Mouse (Mus musculus): ENCODE results near the gene Lrig1.
"Not testable (repeated sequence)": the region's sequence is repeated elsewhere in the genome, so short reads cannot be mapped to it uniquely, and the experiment has no call there.

Lrig1 gene

GRCm38 (mm10) chr6:94575526-94576166 lies 124.3 kb downstream of the Lrig1 start:
- in situ Hi-C loops (cut with MboI) = no loop called here

- in situ Hi-C loops (cut with MboI) = no loop called here
Observed at GRCm38 (mm10) chr6:94568040-94568439, 131.9 kb downstream of the Lrig1 start.

- in situ Hi-C loops (cut with MboI) = no loop called here
Observed at GRCm38 (mm10) chr6:94565766-94566165, 134.2 kb downstream of the Lrig1 start.

- in situ Hi-C loops (cut with MboI) = no loop called here
Observed at GRCm38 (mm10) chr6:94563203-94563940, 136.6 kb downstream of the Lrig1 start.

- in situ Hi-C loops (cut with MboI) = no loop called here
Observed at GRCm38 (mm10) chr6:94561346-94561745, 138.6 kb downstream of the Lrig1 start.

- in situ Hi-C loops (cut with MboI) = no loop called here
Observed at GRCm38 (mm10) chr6:94560896-94561295, 139.1 kb downstream of the Lrig1 start.

- in situ Hi-C loops (cut with MboI) = not testable (repeated sequence)
Observed at GRCm38 (mm10) chr6:94558603-94559002, 141.4 kb downstream of the Lrig1 start.
